Mouse (Mus musculus) myocyte (in vitro differentiated cells): ENCODE measurements around the gene Olfr522. TPM values are rescaled to one million over a fixed set of nuclear protein-coding genes. Genes with fewer than 3 reads are reported as not detected.

ENCODE experiments used
- H3K27me3 ChIP-seq: one replicate; pipeline ENCODE4 v1.6.1; 2011; ENCODE audit not compliant: control insufficient read depth, insufficient read depth, insufficient read length
- H3K36me3 ChIP-seq: one replicate; pipeline ENCODE4 v1.6.1; 2011; ENCODE audit not compliant: control insufficient read depth, insufficient read depth
- H3K4me2 ChIP-seq: one replicate; pipeline ENCODE4 v1.6.1; 2011; ENCODE audit warnings: low read depth, control low read depth
- H3K4me3 ChIP-seq: one replicate; pipeline ENCODE4 v1.5.1; 2011; ENCODE audit warnings: mild to moderate bottlenecking, control low read depth, moderate library complexity
- H3K79me2 ChIP-seq: one replicate; pipeline ENCODE4 v1.6.1; 2011; ENCODE audit not compliant: control insufficient read depth, insufficient read depth
- H3ac ChIP-seq: one replicate; pipeline ENCODE4 v1.6.1; 2011; ENCODE audit not compliant: control insufficient read depth, insufficient read length
- CEBPB ChIP-seq: IDR thresholded peaks from 2 replicates; pipeline ENCODE4 v1.6.1; 2011; ENCODE audit warnings: mild to moderate bottlenecking, moderate library complexity; ENCODE audit not compliant: poor library complexity, insufficient read depth, severe bottlenecking
- E2F4 ChIP-seq: IDR thresholded peaks from one replicate; pipeline ENCODE4 v1.6.1; 2011; ENCODE audit warnings: mild to moderate bottlenecking, control low read depth, moderate library complexity; ENCODE audit not compliant: insufficient read depth
- MAX ChIP-seq: IDR thresholded peaks from one replicate; pipeline ENCODE4 v1.6.1; 2011; ENCODE audit warnings: low read depth, mild to moderate bottlenecking, control low read depth
- MYOD1 ChIP-seq, 3 experiments: IDR thresholded peaks; one replicate each; pipeline ENCODE4 v1.6.1; 2011; ENCODE audit warnings: control low read depth in 2 of 3, low read depth in 2 of 3, mild to moderate bottlenecking in 2 of 3, moderate library complexity in 1 of 3; ENCODE audit not compliant: insufficient read length in 2 of 3, control insufficient read depth in 1 of 3
- MYOG ChIP-seq, 3 experiments: IDR thresholded peaks; one replicate each; pipeline ENCODE4 v1.6.1; 2011; ENCODE audit warnings: control low read depth in 2 of 3, low read depth in 2 of 3, mild to moderate bottlenecking in 2 of 3; ENCODE audit not compliant: insufficient read length in 2 of 3, control insufficient read depth in 1 of 3, insufficient read depth in 1 of 3
- POLR2A ChIP-seq: IDR thresholded peaks from one replicate; pipeline ENCODE4 v1.6.1; 2011; ENCODE audit warnings: low read depth, mild to moderate bottlenecking, control low read depth, moderate library complexity; ENCODE audit not compliant: insufficient read length
- POLR2AphosphoS2 ChIP-seq: IDR thresholded peaks from one replicate; pipeline ENCODE4 v1.6.1; 2011; ENCODE audit warnings: low read depth, control low read depth; ENCODE audit not compliant: insufficient read length
- REST ChIP-seq: IDR thresholded peaks from one replicate; pipeline ENCODE4 v1.6.1; 2011; ENCODE audit warnings: mild to moderate bottlenecking, control low read depth, moderate library complexity; ENCODE audit not compliant: insufficient read depth, insufficient read length
- SRF ChIP-seq: IDR thresholded peaks from one replicate; pipeline ENCODE4 v1.6.1; 2011; ENCODE audit warnings: low read depth; ENCODE audit not compliant: control insufficient read depth, insufficient read length
- TCF12 ChIP-seq: IDR thresholded peaks from one replicate; pipeline ENCODE4 v1.6.1; 2011; ENCODE audit warnings: mild to moderate bottlenecking, control low read depth; ENCODE audit not compliant: poor library complexity, insufficient read depth, severe bottlenecking
- TCF3 ChIP-seq: IDR thresholded peaks from one replicate; pipeline ENCODE4 v1.6.1; 2011; ENCODE audit warnings: low read depth, control low read depth; ENCODE audit not compliant: insufficient read length
- USF1 ChIP-seq: IDR thresholded peaks from one replicate; pipeline ENCODE4 v1.6.1; 2011; ENCODE audit warnings: low read depth, mild to moderate bottlenecking, control low read depth, moderate library complexity
- polyA plus RNA-seq: library from polyadenylated mRNA; unstranded; fragments of >200 nt; fragmentation: generic; extraction: Trizol; gene quantifications from one replicate; pipeline ENCODE4 v1.2.1, GENCODE M21; 2012; ENCODE audit warnings: missing spikeins

Gene Olfr522
- polyA plus RNA-seq, 1 experiment, result not detected

DNA sequence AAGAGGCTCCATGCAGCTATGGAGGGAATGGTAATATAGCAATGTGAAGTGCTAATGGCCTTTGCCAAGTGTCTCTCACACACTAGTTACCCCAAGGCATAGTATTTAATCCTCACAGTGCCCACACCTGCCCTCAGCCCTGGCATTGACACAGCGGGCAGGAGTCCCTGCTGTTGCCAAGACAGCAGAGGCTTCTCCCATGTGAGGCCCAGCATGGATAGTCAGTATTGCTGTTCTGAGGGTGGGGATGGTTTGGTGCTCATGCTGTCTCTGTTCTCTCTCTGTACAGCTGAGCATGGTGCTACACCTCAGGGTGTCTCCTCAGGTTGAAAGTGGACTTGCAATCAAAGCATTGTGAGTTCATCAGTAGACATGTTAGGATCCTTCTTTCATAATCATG, 25.9 kb upstream of the Olfr522 start:
- no peaks in the 10 kb centered on the region for H3K27me3 ChIP-seq
- TF ChIP-seq MYOG (IDR thresholded peaks at IDR 0.05; ENCODE audit: control insufficient read depth in 1 of 3, insufficient read depth in 1 of 3, insufficient read length in 2 of 3, low read depth in 2 of 3) (no peak), SRF (no peak), MYOD1 (IDR thresholded peaks at IDR 0.05; ENCODE audit: control insufficient read depth in 1 of 3, insufficient read length in 2 of 3, low read depth in 2 of 3) (no peak), POLR2AphosphoS2 (no peak)
- no peaks in the 10 kb centered on the region for H3K36me3 ChIP-seq
- no peaks in the 10 kb centered on the region for H3K79me2 ChIP-seq
- no peak overlapping the region for H3ac ChIP-seq
- H3K4me3 ChIP-seq, result no peak overlapping the region
- H3K4me2 ChIP-seq, result no peak overlapping the region

GRCm38 (mm10) chr7:140188391-140189328, 24.1 kb upstream of the Olfr522 start:
- H3K4me3 ChIP-seq, result no peak overlapping the region
- H3K4me2 ChIP-seq, result no peak overlapping the region
- TF ChIP-seq MYOG (IDR thresholded peaks at IDR 0.05; ENCODE audit: control insufficient read depth in 1 of 3, insufficient read depth in 1 of 3, insufficient read length in 2 of 3, low read depth in 2 of 3), result no peak
- TF ChIP-seq USF1, result no peak
- no peak for TF ChIP-seq MYOD1 (IDR thresholded peaks at IDR 0.05; ENCODE audit: control insufficient read depth in 1 of 3, insufficient read length in 2 of 3, low read depth in 2 of 3)
- TF ChIP-seq E2F4, result no peak
- no peak for TF ChIP-seq REST
- no peak for TF ChIP-seq POLR2AphosphoS2
- no peak for TF ChIP-seq MAX
- no peak for TF ChIP-seq TCF12
- no peak for TF ChIP-seq TCF3
- no peak for TF ChIP-seq CEBPB
- no peak for TF ChIP-seq SRF
- no peak for TF ChIP-seq POLR2A
- H3ac ChIP-seq, result no peak overlapping the region
- H3K27me3 ChIP-seq, result no peaks in the 10 kb centered on the region
- no peaks in the 10 kb centered on the region for H3K36me3 ChIP-seq
- no peaks in the 10 kb centered on the region for H3K79me2 ChIP-seq

GRCm38 (mm10) chr7:140187721-140188390, 23.3 kb upstream of the Olfr522 start:
- Histone ChIP-seq H3K79me2 (no peaks in the 10 kb centered on the region), H3K4me3 (no peak overlapping the region), H3K4me2 (no peak overlapping the region), H3K27me3 (no peaks in the 10 kb centered on the region), H3K36me3 (no peaks in the 10 kb centered on the region), H3ac (no peak overlapping the region)
- no peak for TF ChIP-seq MYOD1 (IDR thresholded peaks at IDR 0.05; ENCODE audit: control insufficient read depth in 1 of 3, insufficient read length in 2 of 3, low read depth in 2 of 3)
- TF ChIP-seq E2F4, result no peak
- TF ChIP-seq POLR2A, result no peak
- TF ChIP-seq USF1, result no peak
- TF ChIP-seq TCF12, result no peak
- no peak for TF ChIP-seq MYOG (IDR thresholded peaks at IDR 0.05; ENCODE audit: control insufficient read depth in 1 of 3, insufficient read depth in 1 of 3, insufficient read length in 2 of 3, low read depth in 2 of 3)

- no peaks in the 10 kb centered on the region for H3K79me2 ChIP-seq
- H3K27me3 ChIP-seq, result no peaks in the 10 kb centered on the region
- H3K4me3 ChIP-seq, result no peak overlapping the region
- no peak overlapping the region for H3ac ChIP-seq
- H3K36me3 ChIP-seq, result no peaks in the 10 kb centered on the region
- H3K4me2 ChIP-seq, result no peak overlapping the region
- no peak for TF ChIP-seq POLR2AphosphoS2
- TF ChIP-seq POLR2A, result no peak
- no peak for TF ChIP-seq TCF12
- TF ChIP-seq USF1, result no peak
- no peak for TF ChIP-seq SRF
These were observed 22.4 kb upstream of the Olfr522 start for GRCm38 (mm10) chr7:140186646-140187620.
